Mouse (Mus musculus): ENCODE data around the gene Bud23.
"Not testable (repeated sequence)": the region's sequence is repeated elsewhere in the genome, so short reads cannot be mapped to it uniquely, and the experiment has no call there.

The Bud23 gene

GRCm38 (mm10) chr5:135072720-135073119 lies 8.0 kb upstream of the Bud23 start:
- in situ Hi-C loops (cut with MboI, MseI): no loop called here

DNA sequence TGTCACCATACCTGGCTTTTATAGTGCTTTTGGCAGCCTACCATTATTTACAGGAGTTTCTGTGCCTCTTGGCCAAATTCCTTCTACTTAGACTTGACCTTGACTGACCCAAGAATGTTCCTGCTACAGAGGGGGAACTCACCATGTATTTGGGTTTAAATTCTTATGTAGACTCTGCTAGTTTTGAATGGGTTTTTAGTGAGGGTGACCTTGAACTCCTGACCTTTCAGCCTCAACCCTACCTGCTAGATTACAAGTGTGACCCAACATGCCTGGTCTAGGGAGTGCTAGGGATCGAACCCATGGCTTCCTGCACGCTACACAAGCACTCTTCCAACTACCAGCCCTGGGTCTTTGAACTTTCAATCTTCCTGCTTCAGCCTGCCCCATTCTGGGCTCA lies 7.3 kb upstream of the Bud23 start:
- in situ Hi-C loops (cut with MboI, MseI): no loop called here

DNA sequence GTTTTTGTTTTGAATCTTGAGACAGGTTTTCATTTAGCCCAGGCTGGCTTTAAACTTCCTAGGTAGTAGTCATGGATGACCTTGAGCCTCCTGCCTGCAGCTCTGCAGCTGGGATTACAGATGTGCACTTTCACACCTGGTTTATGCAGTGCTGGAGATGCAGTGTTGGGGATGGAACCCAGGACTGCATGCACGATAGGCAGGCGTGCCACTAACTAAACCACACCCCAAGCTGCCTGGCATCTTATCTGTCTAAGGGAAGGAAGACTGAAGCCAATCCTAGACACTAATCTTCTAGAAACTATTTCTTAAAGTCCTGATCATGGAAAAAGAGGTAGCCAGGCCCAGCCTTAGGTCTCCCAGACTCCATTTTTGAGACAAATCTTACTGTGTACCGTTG lies 5.7 kb upstream of the Bud23 start:
- in situ Hi-C loops (cut with MboI, MseI): no loop called here

GRCm38 (mm10) chr5:135066008-135066407 lies 1.2 kb upstream of the Bud23 start:
- in situ Hi-C loops (cut with MboI, MseI): no loop called here

DNA sequence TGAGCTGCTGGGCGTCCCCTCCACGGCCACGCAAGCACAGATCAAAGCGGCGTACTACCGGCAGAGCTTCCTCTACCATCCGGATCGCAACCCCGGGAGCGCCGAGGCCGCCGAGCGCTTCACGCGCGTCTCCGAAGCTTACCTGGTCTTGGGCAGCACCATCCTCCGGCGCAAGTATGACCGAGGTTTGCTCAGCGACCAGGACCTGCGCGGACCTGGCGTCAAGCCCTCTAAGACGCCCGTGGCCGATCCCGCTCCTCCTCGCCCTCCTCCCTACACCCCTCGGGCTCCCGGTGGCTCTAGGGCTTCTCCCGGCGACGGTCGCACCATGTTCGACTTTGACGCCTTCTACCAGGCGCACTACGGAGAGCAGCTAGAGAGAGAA lies 385 bp downstream of the Bud23 start:
- in situ Hi-C loops (cut with MboI, MseI): no loop called here

DNA sequence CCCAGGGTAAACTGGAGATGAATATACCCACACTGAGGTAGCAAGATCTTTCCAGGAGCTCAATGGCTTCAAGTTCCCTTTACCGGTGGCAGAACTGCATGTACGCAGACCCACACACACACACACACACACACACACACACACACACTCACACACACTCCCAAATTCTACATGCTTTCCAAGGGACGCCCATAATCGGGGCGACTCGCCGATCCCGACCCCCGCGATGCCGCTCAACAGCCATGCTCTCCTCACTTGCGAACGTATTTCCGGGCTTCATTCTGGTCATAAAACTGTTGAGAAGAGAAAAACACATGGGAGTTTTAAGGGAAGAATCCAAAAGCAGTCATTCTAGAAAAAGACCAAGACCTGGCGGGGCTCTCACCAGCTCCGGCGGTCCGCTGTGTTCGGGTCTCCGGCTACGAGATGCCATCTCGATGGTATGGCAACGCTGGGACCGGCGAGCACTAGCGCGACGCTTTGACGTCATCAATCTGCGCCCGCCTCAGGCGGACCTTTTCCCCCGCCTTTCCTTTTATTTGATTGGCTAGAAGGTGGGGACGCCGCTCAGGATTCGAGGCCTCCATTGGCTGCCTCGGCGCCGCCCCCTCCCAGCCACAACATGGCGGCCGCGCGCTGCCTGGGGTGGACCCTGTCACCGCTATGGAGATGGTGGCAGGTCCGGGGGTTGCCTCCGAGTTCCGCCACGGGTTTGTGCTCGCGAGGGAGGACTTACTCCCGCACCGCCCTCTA lies 954 bp downstream of the Bud23 start, which contains the start of gene Dnajc30:
Gene Dnajc30, plus strand, starts transcription at position 574 of the 753 bp plus-strand sequence.
- in situ Hi-C loops (cut with MboI, MseI): no loop called here

DNA sequence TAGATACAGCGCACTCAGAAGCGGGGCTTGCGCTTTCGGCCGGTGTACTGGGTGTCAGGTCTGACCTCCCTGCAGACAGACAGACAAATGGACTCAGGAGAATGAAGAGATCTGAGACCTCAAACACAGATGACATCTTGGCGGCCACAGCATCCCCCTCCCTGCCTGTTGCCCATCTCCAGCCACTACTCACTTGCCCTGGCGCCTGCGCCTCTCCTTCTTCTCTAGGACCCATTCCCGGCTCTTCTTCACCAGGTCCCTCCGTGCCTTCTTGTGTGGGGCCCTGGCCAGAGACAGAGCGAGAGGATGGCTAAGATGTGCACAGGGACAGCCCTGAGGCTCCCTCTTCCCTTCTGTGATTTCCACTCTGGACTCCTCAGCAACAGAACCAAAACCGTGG lies 11.4 kb downstream of the Bud23 start:
- in situ Hi-C loops (cut with MboI, MseI): no loop called here

DNA sequence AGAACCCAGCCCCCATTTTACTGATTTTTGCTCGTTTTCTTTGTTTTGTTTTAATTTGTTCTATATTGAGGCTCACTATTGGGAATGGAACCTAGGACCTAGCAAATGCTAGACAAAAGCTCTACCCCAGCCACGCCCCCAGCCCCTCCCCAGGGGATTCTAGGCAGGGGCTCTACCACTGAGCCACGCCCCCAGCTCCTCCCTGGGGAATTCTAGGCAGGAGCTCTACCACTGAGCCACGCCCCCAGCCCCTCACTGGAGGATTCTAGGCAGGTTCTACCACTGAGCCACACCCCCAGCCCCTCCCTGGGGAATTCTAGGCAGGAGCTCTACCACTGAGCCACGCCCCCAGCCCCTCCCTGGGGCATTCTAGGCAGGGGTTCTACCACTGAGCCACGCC lies 15.5 kb downstream of the Bud23 start:
- in situ Hi-C loops (cut with MboI, MseI): not testable (repeated sequence)

DNA sequence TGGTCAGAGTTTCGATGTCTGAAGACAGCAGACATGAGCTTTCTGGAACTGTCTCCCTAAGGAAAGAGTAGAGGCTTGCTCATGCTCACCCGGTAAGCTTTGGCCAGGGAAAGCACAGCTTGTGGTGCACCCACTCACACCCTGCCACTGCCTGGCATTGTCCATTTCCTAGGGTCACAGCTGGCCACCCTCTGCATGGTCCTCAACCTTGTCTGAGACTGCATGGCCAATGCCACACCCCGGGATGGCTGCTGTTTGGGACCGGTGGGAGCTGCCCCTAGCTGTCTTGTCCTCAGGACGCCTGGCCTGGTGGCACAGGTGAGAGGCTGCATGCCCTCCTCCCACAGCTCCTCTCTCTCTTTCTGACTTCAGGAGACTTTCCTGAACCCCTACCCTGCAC lies 16.2 kb downstream of the Bud23 start:
- in situ Hi-C loops (cut with MboI, MseI): no loop called here

DNA sequence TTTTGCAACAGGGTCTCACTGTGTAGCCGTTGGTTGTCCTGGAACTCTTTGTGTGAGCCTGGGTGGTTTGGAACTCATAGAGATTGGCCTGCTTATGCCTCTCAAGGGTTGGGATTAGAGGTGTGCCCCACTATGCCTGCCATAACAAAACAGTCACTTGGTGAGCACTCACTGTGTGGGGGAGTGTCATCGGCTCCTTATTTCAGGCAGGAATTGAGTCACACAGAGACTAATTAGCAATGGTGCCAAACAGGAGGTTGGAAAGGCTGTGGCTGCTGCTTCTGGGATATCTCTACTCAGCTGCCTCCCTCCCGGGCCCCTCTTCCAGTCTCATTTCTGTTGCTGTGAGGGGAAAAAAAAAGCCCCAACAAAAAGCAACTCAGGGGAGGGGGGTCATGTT lies 20.2 kb downstream of the Bud23 start:
- in situ Hi-C loops (cut with MboI, MseI): no loop called here

GRCm38 (mm10) chr5:135042105-135042788 lies 22.5 kb downstream of the Bud23 start:
- in situ Hi-C loops (cut with MboI, MseI): no loop called here

- in situ Hi-C loops (cut with MboI, MseI): no loop called here
These were observed 24.0 kb downstream of the Bud23 start for GRCm38 (mm10) chr5:135040777-135041176.

- in situ Hi-C loops (cut with MboI, MseI): no loop called here
These were observed 24.7 kb downstream of the Bud23 start for GRCm38 (mm10) chr5:135040059-135040458.

GRCm38 (mm10) chr5:135039541-135039940 lies 25.2 kb downstream of the Bud23 start:
- in situ Hi-C loops (cut with MboI, MseI): no loop called here

DNA sequence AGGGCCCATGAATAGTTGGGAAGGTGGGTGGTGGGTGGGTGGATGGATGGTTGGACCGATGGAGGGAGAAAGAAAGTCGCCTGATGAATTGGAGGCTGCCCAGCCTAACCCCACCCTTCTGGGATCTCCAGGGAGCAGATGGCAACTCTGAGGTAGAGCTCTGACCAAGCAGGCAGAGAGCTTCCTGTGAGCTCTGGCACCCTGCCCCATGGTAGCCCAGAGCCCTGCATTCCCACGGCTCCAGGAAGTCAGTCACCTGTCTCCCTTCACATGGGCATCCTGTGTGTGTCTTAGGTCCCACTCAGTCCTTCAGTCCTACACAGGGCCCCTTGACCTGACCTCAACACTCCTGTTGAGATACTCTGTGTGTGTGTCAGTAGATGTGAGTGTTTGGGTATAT lies 26.8 kb downstream of the Bud23 start:
- in situ Hi-C loops (cut with MboI, MseI): no loop called here

- in situ Hi-C loops (cut with MboI, MseI): no loop called here
These were observed 29.0 kb downstream of the Bud23 start for GRCm38 (mm10) chr5:135035608-135036359.

DNA sequence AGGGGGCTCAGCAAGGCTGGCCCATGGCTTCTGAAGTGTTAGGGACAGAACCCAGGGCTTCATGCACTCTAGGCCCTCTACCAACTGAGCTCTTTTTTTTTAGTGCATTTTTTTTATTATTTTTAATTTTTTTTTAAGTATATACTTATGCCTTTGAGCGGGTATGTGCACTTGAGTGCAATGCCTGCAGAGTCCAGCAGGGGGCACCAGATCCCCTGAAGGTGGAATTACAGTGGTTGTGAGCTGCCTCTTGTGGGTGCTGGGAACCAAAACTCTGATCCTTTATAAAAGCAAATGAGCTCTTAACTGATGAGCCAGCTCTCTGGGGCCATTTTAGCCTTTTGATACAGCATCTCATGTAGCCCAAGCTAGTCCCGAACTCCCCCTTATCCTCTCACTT lies 30.2 kb downstream of the Bud23 start:
- in situ Hi-C loops (cut with MboI, MseI): no loop called here

DNA sequence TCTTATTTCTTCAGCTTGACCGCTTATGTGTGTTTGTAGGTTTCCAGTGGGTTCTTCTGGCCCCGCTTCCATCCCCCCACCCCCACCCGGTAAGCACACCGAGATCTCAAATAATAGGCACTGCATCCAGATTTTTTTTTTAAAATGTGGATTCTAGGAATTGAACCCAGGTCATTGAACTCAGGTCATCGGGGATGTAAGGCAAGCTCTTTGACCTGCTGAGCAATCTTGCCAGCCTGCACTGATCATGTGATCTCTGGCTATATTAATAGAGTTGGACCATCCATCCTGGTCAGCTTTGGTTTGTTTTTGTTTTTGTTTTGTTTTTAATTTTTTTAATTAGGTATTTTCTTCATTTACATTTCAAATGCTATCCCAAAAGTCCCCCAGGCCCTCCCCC lies 32.2 kb downstream of the Bud23 start:
- in situ Hi-C loops (cut with MboI, MseI): no loop called here

DNA sequence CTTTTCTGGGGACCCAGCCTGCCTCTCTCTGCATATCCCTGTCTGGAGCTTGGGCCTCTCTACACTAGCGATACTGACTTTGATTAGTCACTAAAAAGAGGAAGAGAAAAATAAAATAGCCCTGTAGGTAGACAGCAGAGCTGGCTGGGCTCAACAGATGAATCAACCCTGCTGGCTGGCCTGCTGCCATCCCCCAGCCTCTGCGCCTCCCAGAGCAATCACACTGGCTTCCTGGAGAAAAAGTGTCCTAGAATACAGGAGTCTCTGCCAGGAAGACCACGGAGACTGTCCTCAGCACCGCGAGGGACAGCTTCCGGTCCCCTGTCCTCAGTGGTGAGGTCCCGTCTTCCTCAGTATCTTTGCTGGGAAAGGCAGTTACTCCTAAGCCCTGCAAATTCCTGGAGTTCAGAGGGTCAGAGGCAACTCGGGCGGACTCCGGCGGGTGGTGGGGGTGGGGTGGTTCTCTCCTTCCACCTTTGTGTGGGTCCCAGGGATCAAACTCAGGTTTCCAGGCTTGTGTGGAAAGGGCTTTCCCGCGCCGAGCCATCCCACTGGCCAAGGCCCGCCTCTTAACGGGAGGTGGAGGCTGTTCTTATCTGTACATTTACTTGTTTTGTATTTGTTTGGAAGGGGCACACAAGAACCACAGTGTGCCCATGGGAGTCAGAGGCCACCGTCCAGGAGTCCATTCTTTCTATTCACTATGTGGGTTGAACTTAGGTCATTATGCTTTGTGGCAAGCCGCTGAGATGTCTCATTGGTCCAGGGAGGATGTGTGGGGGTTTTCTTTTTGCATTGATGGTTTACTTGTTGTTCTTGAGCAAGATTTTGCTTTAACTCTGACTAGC lies 35.5 kb downstream of the Bud23 start:
- in situ Hi-C loops (cut with MboI, MseI): loop anchor here (10.0 kb wide), 1 partner anchor 966 kb away; the partner anchor contains the start of gene Dtx2

DNA sequence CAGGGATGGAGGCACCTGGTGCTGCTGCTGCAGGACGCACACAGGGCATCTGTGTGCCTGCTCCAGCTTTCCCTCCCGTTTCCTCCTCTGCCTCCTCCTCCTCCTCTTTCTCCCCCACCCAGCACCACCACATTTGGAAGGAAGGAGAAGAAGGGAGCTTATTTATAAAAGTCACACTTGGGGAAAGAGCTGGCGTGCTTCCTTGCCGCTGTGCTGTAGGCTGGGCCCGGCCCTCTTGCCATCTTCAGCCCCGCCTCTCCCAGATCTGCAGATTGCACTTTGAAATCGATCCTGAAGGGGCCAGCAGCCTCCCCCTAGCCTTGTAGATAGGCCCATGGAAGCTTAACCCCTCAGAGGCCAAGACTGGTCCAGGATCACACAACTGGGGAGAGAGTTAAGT lies 38.9 kb downstream of the Bud23 start:
- in situ Hi-C loops (cut with MboI, MseI): loop anchor here (10.0 kb wide), 1 partner anchor 969 kb away; the partner anchor contains the start of gene Dtx2

GRCm38 (mm10) chr5:135024665-135025224 lies 40.0 kb downstream of the Bud23 start:
- in situ Hi-C loops (cut with MboI, MseI): loop anchor here (10.0 kb wide), 1 partner anchor 970 kb away; the partner anchor contains the start of gene Dtx2

All from regulatory T cell (primary cell).